Mouse (Mus musculus) forebrain, embryonic 11.5 days (tissue): ENCODE measurements around the gene Kmt2e. TPM values are rescaled to one million over a fixed set of nuclear protein-coding genes. Genes with fewer than 3 reads are reported as not detected.

ENCODE experiments used
- ATAC-seq: fragments of 200-750 bp; cut with Nextera tagmentation; replicated peaks from 2 replicates; pipeline ENCODE4 v1.8.0; 2017; ENCODE audit warnings: moderate TSS enrichment; ENCODE audit not compliant: low FRiP score
- DNase-seq: peaks from one replicate; pipeline ENCODE4 v3.0.0-alpha.2; 2017; ENCODE audit warnings: low spot score
- H3K27ac ChIP-seq: fragments of 300-500 bp; sonication (generic); 2 replicates; pipeline ENCODE4 v1.5.1; 2014; ENCODE audit warnings: low read depth, low read length
- H3K27me3 ChIP-seq: fragments of 300-500 bp; sonication (generic); 2 replicates; pipeline ENCODE4 v1.6.1; 2014; ENCODE audit warnings: mild to moderate bottlenecking, low read length, mixed read lengths; ENCODE audit not compliant: control insufficient read depth, insufficient read depth
- H3K36me3 ChIP-seq: fragments of 300-500 bp; sonication (generic); 2 replicates; pipeline ENCODE4 v1.6.1; 2014; ENCODE audit warnings: mild to moderate bottlenecking, low read length, moderate library complexity, mixed read lengths; ENCODE audit not compliant: control insufficient read depth, insufficient read depth
- H3K4me1 ChIP-seq: fragments of 300-500 bp; sonication (generic); replicated peaks from 2 replicates; pipeline ENCODE4 v1.6.1; 2014; ENCODE audit warnings: low read length, mixed read lengths; ENCODE audit not compliant: control insufficient read depth, insufficient read depth
- H3K4me2 ChIP-seq: fragments of 300-500 bp; sonication (generic); 2 replicates; pipeline ENCODE4 v1.6.1; 2014; ENCODE audit warnings: low read depth, mild to moderate bottlenecking, low read length, moderate library complexity, mixed read lengths; ENCODE audit not compliant: severe bottlenecking
- H3K4me3 ChIP-seq: fragments of 300-500 bp; sonication (generic); 2 replicates; pipeline ENCODE4 v1.5.1; 2014; ENCODE audit warnings: low read depth, low read length
- H3K9ac ChIP-seq: fragments of 300-500 bp; sonication (generic); 2 replicates; pipeline ENCODE4 v1.6.1; 2014; ENCODE audit warnings: low read length
- H3K9me3 ChIP-seq: fragments of 300-500 bp; sonication (generic); 2 replicates; pipeline ENCODE4 v1.6.1; 2016; ENCODE audit warnings: low read length, mixed read lengths; ENCODE audit not compliant: control insufficient read depth
- WGBS: fragments of 180-500 bp; shearing (Covaris S2); extraction: QIAGEN DNeasy Blood & Tissue Kit; methylation state at CpG from one replicate; pipeline ENCODE4 v1.1.7; 2014; 5-methylcytosine and 5-hydroxymethylcytosine counted together
- polyA plus RNA-seq: library from polyadenylated mRNA; unstranded; fragments of >200 nt; fragmentation: Nextera tagmentation; extraction: Ambion mirVana; gene quantifications from 2 replicates; pipeline ENCODE4 v1.2.1, GENCODE M21; 2014

Kmt2e gene
- polyA plus RNA-seq, 1 experiment from 2014 or later, result 104 TPM

GRCm38 (mm10) chr5:23413575-23414470, 20.4 kb upstream of the Kmt2e start:
- Histone ChIP-seq H3K9ac (peak overlapping the region; percentile 24; the same call in 1 of the 2 replicates), H3K4me2 (peak overlapping the region; percentile 9; the same call in 1 of the 2 replicates), H3K36me3 (peaks cover 7% of the 10 kb centered on the region; the same call in 1 of the 2 replicates), H3K4me1 (peaks cover 18% of the 10 kb centered on the region), H3K9me3 (no peaks in the 10 kb centered on the region), H3K27ac (peak overlapping the region; percentile 84), H3K4me3 (no peak overlapping the region), H3K27me3 (no peaks in the 10 kb centered on the region)
- 18% methylated on average over 12 of the region's 12 CpGs for WGBS
- ATAC-seq (peak; percentile 48), DNase-seq (peak; percentile 77)

- H3K4me3 ChIP-seq, result no peak overlapping the region
- ATAC-seq (no peak), DNase-seq (no peak)
- H3K4me1 ChIP-seq, result peaks cover 25% of the 10 kb centered on the region
- H3K4me2 ChIP-seq, result peak overlapping the region; percentile 19; the same call in 1 of the 2 replicates
- peak overlapping the region; percentile 84 for H3K27ac ChIP-seq
- peaks cover 7% of the 10 kb centered on the region; the same call in 1 of the 2 replicates for H3K36me3 ChIP-seq
- 14% methylated on average over 4 of the region's 4 CpGs for WGBS
- H3K9me3 ChIP-seq, result no peaks in the 10 kb centered on the region
- H3K9ac ChIP-seq, result no peak overlapping the region; the same call in 1 of the 2 replicates
- H3K27me3 ChIP-seq, result no peaks in the 10 kb centered on the region
Observed at GRCm38 (mm10) chr5:23414490-23415126, 19.6 kb upstream of the Kmt2e start.

GRCm38 (mm10) chr5:23415571-23416285, 18.5 kb upstream of the Kmt2e start:
- no peaks in the 10 kb centered on the region for H3K9me3 ChIP-seq
- ATAC-seq (0 out of 2 replicates have a peak, but pooled peaks have one; percentile 14), DNase-seq (no peak)
- peaks cover 29% of the 10 kb centered on the region for H3K4me1 ChIP-seq
- H3K4me2 ChIP-seq, result no peak overlapping the region
- WGBS, result 34% methylated on average over 7 of the region's 7 CpGs
- H3K4me3 ChIP-seq, result no peak overlapping the region
- no peak overlapping the region for H3K9ac ChIP-seq
- H3K27ac ChIP-seq, result no peak overlapping the region
- peaks cover 4% of the 10 kb centered on the region; the same call in 1 of the 2 replicates for H3K36me3 ChIP-seq
- no peaks in the 10 kb centered on the region for H3K27me3 ChIP-seq

GRCm38 (mm10) chr5:23416286-23416643, 18.0 kb upstream of the Kmt2e start:
- DNase-seq, result no peak
- H3K27ac ChIP-seq, result no peak overlapping the region
- peaks cover 29% of the 10 kb centered on the region for H3K4me1 ChIP-seq
- no peak overlapping the region for H3K4me3 ChIP-seq
- H3K4me2 ChIP-seq, result no peak overlapping the region
- peaks cover 3% of the 10 kb centered on the region; the same call in 1 of the 2 replicates for H3K36me3 ChIP-seq
- no peaks in the 10 kb centered on the region for H3K9me3 ChIP-seq
- H3K9ac ChIP-seq, result no peak overlapping the region
- ATAC-seq, result no peak
- 47% methylated on average over 6 of the region's 6 CpGs for WGBS
- H3K27me3 ChIP-seq, result no peaks in the 10 kb centered on the region

- ATAC-seq (no peak), DNase-seq (no peak)
- Histone ChIP-seq H3K36me3 (no peaks in the 10 kb centered on the region; the same call in 1 of the 2 replicates), H3K4me1 (peaks cover 29% of the 10 kb centered on the region), H3K9me3 (no peaks in the 10 kb centered on the region), H3K4me2 (peak overlapping the region; percentile 47), H3K4me3 (peak overlapping the region; percentile 41), H3K27ac (peak overlapping the region; percentile 82; the same call in 1 of the 2 replicates), H3K27me3 (no peaks in the 10 kb centered on the region), H3K9ac (no peak overlapping the region; the same call in 1 of the 2 replicates)
- WGBS, result 58% methylated on average over 2 of the region's 2 CpGs
Observed at GRCm38 (mm10) chr5:23417716-23418115, 16.5 kb upstream of the Kmt2e start.

DNA sequence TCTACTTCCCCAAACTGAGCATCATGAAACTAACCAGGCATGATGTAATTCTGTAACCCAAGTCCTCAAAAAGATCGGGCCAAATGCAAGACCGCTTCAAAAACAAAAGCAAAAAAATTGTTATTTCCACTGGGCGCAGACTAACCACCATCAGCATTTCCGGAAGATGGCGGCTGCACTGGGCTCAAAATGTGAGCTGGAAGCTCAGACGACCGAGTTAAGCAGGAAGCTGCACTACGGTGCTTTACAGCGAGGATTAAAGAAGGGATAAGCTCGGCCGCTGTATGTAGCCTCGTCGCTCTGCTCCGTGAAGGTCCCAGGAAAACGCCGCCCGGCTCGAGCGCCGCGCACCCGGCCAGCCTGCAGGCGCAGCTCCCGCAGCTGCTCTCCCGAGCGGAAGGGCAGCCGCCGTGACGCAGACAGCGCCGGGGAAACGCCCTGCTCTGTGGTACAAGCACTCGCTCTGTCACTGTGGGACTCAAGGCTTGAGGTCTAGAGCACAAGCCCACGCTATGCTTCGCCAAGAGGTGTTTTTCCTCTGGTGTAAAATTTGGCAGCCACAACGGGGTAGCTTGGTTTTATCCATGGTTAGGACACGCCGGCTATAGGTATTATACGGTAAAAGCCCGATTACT, 16.0 kb upstream of the Kmt2e start:
- H3K9me3 ChIP-seq, result no peaks in the 10 kb centered on the region
- no peaks in the 10 kb centered on the region for H3K27me3 ChIP-seq
- peak overlapping the region; percentile 82 for H3K27ac ChIP-seq
- peak overlapping the region; percentile 47 for H3K4me2 ChIP-seq
- H3K9ac ChIP-seq, result peak overlapping the region; percentile 66
- peaks cover 29% of the 10 kb centered on the region for H3K4me1 ChIP-seq
- H3K36me3 ChIP-seq, result no peaks in the 10 kb centered on the region; the same call in 1 of the 2 replicates
- DNase-seq (peak; percentile 88), ATAC-seq (peak; percentile 79)
- under 1% methylated on average over 40 of the region's 40 CpGs for WGBS
- H3K4me3 ChIP-seq, result peak overlapping the region; percentile 41

DNA sequence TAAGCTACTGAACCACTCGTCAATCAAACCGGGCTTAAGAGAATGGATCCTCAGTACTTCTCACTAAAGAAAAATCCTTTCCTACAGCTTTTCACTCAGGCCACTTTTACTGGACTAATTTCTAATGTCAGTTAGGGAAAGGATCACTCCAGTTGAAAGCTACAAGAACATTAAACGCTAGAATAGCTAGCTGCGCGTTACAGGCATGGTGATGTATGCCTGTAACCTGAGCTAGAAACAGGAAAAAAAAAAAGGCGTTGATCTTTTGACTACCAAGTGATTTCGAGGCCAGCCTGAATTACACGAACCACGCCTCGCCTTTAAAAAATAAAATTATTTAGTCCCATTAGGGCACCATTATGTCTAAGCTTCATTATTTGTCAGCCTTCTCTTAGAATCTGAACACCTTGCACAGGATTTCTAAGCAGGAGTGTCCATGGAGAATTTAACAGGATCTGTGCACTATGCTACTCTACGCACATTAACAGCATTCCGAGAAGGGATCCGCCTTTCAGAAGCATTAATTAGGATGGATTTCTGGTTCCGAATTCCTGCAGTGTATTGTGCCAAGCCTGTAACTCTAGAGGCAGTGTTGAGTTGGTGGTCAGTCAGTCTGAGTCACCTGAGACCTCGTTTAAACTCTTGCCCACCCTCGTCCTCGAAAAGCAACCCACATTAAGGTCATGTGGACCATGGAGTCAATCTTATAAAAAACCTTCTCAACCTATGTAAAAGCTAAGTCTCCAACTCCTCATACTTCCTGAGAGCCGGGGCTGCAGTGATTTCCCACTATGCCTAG, 15.2 kb upstream of the Kmt2e start:
- H3K27me3 ChIP-seq, result no peaks in the 10 kb centered on the region
- H3K9ac ChIP-seq, result peak overlapping the region; percentile 66
- H3K4me1 ChIP-seq, result peaks cover 24% of the 10 kb centered on the region; the same call in 1 of the 2 replicates
- ATAC-seq (no peak), DNase-seq (no peak)
- WGBS, result 4% methylated on average over 18 of the region's 18 CpGs
- peak overlapping the region; percentile 82 for H3K27ac ChIP-seq
- H3K4me2 ChIP-seq, result peak overlapping the region; percentile 47
- H3K9me3 ChIP-seq, result no peaks in the 10 kb centered on the region
- no peaks in the 10 kb centered on the region; the same call in 1 of the 2 replicates for H3K36me3 ChIP-seq
- peak overlapping the region; percentile 41 for H3K4me3 ChIP-seq
